Mouse (Mus musculus) CH12.LX (cell line): ENCODE data around the gene Zbp1.

Experiments used
- CHD1 ChIP-seq: IDR thresholded peaks from 2 replicates; pipeline ENCODE4 v1.6.1; 2012; ENCODE audit warnings: low read depth, low read length, improper control_type of control experiment, inconsistent platforms
- POLR2A ChIP-seq: IDR thresholded peaks from 2 replicates; pipeline ENCODE4 v1.6.1; 2011; ENCODE audit warnings: low read depth, mild to moderate bottlenecking, improper control_type of control experiment, low read length
- RAD21 ChIP-seq: IDR thresholded peaks from 2 replicates; pipeline ENCODE4 v1.6.1; 2011; ENCODE audit warnings: low read depth, mild to moderate bottlenecking, low read length, improper control_type of control experiment, moderate library complexity

- TF ChIP-seq CHD1 (no peak), RAD21 (no peak), POLR2A (no peak)
Observed at GRCm38 (mm10) chr2:173247197-173247596, 28.5 kb upstream of the Zbp1 start.
